Mouse (Mus musculus) cerebellum, adult 9-11 months (tissue): Measurements from ENCODE around the gene Tshz2.
"Not testable (repeated sequence)": the region's sequence is repeated elsewhere in the genome, so short reads cannot be mapped to it uniquely, and the experiment has no call there.

Source experiments
- DNase-seq: peaks from one replicate; pipeline ENCODE4 v3.0.0; 2022

Gene Tshz2

GRCm38 (mm10) chr2:169821021-169821441 lies 188.2 kb downstream of the Tshz2 start:
- DNase-seq = no peak

GRCm38 (mm10) chr2:169825908-169826307 lies 193.1 kb downstream of the Tshz2 start:
- DNase-seq = no peak

GRCm38 (mm10) chr2:169826316-169826715 lies 193.5 kb downstream of the Tshz2 start:
- no peak for DNase-seq

GRCm38 (mm10) chr2:169826833-169827232 lies 194.0 kb downstream of the Tshz2 start:
- no peak for DNase-seq

GRCm38 (mm10) chr2:169832184-169832583 lies 199.4 kb downstream of the Tshz2 start:
- no peak for DNase-seq

- no peak for DNase-seq
These were observed 200.8 kb downstream of the Tshz2 start for GRCm38 (mm10) chr2:169833638-169834037.

- DNase-seq = no peak
These were observed 201.8 kb downstream of the Tshz2 start for GRCm38 (mm10) chr2:169834602-169835001.

- DNase-seq = no peak
These were observed 204.3 kb downstream of the Tshz2 start for GRCm38 (mm10) chr2:169837031-169837605.

- DNase-seq = no peak
These were observed 205.7 kb downstream of the Tshz2 start for GRCm38 (mm10) chr2:169838521-169838920.

GRCm38 (mm10) chr2:169841442-169841841 lies 208.6 kb downstream of the Tshz2 start:
- DNase-seq = no peak

- no peak for DNase-seq
These were observed 209.7 kb downstream of the Tshz2 start for GRCm38 (mm10) chr2:169842494-169842893.

GRCm38 (mm10) chr2:169843553-169843952 lies 210.7 kb downstream of the Tshz2 start:
- DNase-seq = no peak

- DNase-seq = no peak
These were observed 216.3 kb downstream of the Tshz2 start for GRCm38 (mm10) chr2:169849077-169849476.

GRCm38 (mm10) chr2:169849541-169849940 lies 216.7 kb downstream of the Tshz2 start:
- no peak for DNase-seq

- no peak for DNase-seq
These were observed 218.8 kb downstream of the Tshz2 start for GRCm38 (mm10) chr2:169851606-169852005.

GRCm38 (mm10) chr2:169854491-169854890 lies 221.7 kb downstream of the Tshz2 start:
- no peak for DNase-seq

- DNase-seq = not testable (repeated sequence)
These were observed 224.2 kb downstream of the Tshz2 start for GRCm38 (mm10) chr2:169857041-169857440.

- no peak for DNase-seq
These were observed 226.5 kb downstream of the Tshz2 start for GRCm38 (mm10) chr2:169859078-169859855.

- no peak for DNase-seq
These were observed 228.1 kb downstream of the Tshz2 start for GRCm38 (mm10) chr2:169860895-169861294.

GRCm38 (mm10) chr2:169862701-169863100 lies 229.9 kb downstream of the Tshz2 start:
- no peak for DNase-seq

- DNase-seq = no peak
These were observed 236.7 kb downstream of the Tshz2 start for GRCm38 (mm10) chr2:169869468-169869867.

- DNase-seq = no peak
These were observed 237.7 kb downstream of the Tshz2 start for GRCm38 (mm10) chr2:169870503-169870902.

- DNase-seq = no peak
These were observed 238.7 kb downstream of the Tshz2 start for GRCm38 (mm10) chr2:169871436-169872060.

GRCm38 (mm10) chr2:169873442-169873841 lies 240.6 kb downstream of the Tshz2 start:
- DNase-seq = no peak
